Mouse (Mus musculus): ENCODE measurements around the gene Npl.

DNA sequence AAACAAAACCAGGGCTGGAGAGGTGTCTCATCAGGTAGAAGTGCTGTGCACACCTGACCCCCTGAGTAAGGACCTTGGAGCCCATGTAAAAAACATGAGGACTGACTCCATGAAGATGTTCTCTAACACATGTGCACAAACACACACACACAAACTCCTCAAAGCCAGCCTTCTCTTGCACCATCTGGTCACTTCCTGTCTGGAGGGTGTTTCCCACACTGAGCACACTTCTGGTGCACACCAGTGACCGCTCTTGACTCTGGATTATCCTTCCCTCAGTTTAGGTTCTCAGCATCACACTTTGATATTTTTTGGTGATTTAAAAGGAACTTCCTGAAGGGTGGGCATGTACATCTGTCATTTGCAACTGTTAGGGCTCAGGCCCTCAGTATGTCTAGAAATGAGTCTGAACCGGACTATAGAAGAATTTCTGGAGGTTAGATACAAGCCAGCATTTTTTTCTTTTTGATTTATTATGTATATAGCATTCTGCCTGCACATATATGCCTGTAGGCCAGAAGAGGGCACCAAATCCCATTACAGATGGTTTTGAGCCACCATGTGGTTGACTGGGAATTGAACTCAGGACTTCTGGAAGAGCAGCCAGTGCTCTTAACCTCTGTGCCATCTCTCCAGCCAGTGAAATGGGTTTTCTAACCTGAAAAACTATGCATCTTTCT is 39.4 kb downstream of the Npl start:
- no peak for TF ChIP-seq CTCF (IDR thresholded peaks at IDR 0.05; ENCODE audit: insufficient read depth, low read depth, low read length)
- TF ChIP-seq POLR2A (IDR thresholded peaks at IDR 0.05; ENCODE audit: insufficient read depth, low read depth, low read length) = no peak
